Mouse (Mus musculus) forebrain, embryonic 15.5 days (tissue): Measurements from ENCODE around the gene Wdr20rt. TPM values are rescaled to one million over a fixed set of nuclear protein-coding genes. Genes with fewer than 3 reads are reported as not detected.
A peak's percentile ranks its signal among the peaks of the same experiment; 100 is the strongest.
"Not testable (repeated sequence)": the region's sequence is repeated elsewhere in the genome, so short reads cannot be mapped to it uniquely, and the experiment has no call there.

Experiments
- ATAC-seq: fragments of 200-750 bp; cut with Nextera tagmentation; replicated peaks from 2 replicates; pipeline ENCODE4 v1.8.0; 2017; ENCODE audit warnings: mild to moderate bottlenecking, moderate TSS enrichment, moderate library complexity
- H3K27ac ChIP-seq: fragments of 300-500 bp; sonication (generic); replicated peaks from 2 replicates; pipeline ENCODE4 v1.5.1; 2015; ENCODE audit warnings: mild to moderate bottlenecking, inconsistent platforms
- H3K27me3 ChIP-seq: fragments of 300-500 bp; sonication (generic); 2 replicates; pipeline ENCODE4 v1.6.1; 2015; ENCODE audit warnings: inconsistent platforms
- H3K36me3 ChIP-seq: fragments of 300-500 bp; sonication (generic); 2 replicates; pipeline ENCODE4 v1.6.1; 2015; ENCODE audit warnings: mild to moderate bottlenecking, inconsistent platforms
- H3K4me1 ChIP-seq: fragments of 300-500 bp; sonication (generic); 2 replicates; pipeline ENCODE4 v1.6.1; 2015; ENCODE audit warnings: inconsistent platforms
- H3K4me2 ChIP-seq: fragments of 300-500 bp; sonication (generic); replicated peaks from 2 replicates; pipeline ENCODE4 v1.6.1; 2015; ENCODE audit warnings: mild to moderate bottlenecking, inconsistent platforms
- H3K4me3 ChIP-seq: fragments of 300-500 bp; sonication (generic); 2 replicates; pipeline ENCODE4 v1.5.1; 2015; ENCODE audit warnings: mild to moderate bottlenecking, inconsistent platforms
- H3K9ac ChIP-seq: fragments of 300-500 bp; sonication (generic); replicated peaks from 2 replicates; pipeline ENCODE4 v1.6.1; 2015; ENCODE audit warnings: mild to moderate bottlenecking, inconsistent platforms
- H3K9me3 ChIP-seq: fragments of 300-500 bp; sonication (generic); 2 replicates; pipeline ENCODE4 v1.6.1; 2016; ENCODE audit warnings: inconsistent platforms
- WGBS: fragments of 180-500 bp; shearing (Covaris S2); methylation state at CpG from one replicate; pipeline ENCODE4 v1.1.7; 2015; ENCODE audit warnings: mixed read lengths; 5-methylcytosine and 5-hydroxymethylcytosine counted together
- polyA plus RNA-seq: library from polyadenylated mRNA; unstranded; fragments of >200 nt; fragmentation: Nextera tagmentation; extraction: Ambion mirVana; gene quantifications from 2 replicates; pipeline ENCODE4 v1.2.1, GENCODE M21; 2015

Wdr20rt gene
- not detected in 2 replicates for polyA plus RNA-seq

DNA sequence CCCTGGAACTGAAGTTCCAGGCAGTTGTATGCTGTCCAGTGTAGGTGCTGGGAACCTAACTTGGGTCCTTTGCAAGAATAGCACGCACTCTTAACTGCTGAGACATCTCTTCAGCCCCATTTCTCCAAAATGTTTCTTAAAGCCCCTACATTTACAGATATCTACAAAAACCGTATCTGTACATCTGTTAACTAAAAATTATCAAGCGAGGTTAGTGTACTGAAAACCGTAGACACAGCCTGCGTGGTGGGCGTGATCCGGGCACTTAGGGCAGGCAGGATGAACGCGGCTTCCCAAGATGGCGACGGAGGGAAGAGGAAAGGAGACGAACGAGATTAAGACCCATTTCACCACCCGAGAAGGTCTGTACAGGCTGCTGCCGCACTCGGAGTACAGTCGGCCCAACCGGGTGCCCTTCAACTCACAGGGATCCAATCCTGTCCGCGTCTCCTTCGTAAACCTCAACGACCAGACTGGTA, at the start of gene Wdr20rt:
Wdr20rt (plus strand) TSS at position 51 of the 479 bp plus-strand sequence.
- Histone ChIP-seq H3K27me3 (no peaks in the 10 kb centered on the region), H3K9ac (no peak within 1 kb of the TSS), H3K36me3 (no peaks in the 10 kb centered on the region), H3K4me3 (no peak within 1 kb of the TSS), H3K9me3 (no peaks in the 10 kb centered on the region), H3K27ac (no peak within 1 kb of the TSS), H3K4me1 (no peaks in the 10 kb centered on the region), H3K4me2 (no peak within 1 kb of the TSS)
- no peak for ATAC-seq
- WGBS, result 96% methylated on average over 22 of the region's 22 CpGs

DNA sequence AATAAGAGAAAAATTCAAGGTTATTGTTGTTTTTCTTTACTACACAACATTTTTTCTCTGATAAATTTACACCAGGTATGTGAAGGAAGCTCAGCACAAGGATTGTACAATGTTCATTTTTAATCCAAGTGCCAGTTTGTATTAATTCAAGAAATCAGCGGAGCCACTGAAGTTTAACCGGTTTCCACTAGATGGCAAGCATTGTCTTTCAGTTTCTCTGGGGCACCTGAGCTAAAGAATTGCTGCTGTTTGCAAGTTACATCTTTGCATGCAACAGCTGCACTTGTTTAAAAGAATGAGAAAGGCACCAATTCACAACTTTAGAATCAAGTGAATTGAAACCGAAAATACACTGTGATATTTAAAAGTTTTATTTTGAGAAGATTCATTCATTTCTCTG, 38.0 kb upstream of the Wdr20rt start:
- no peaks in the 10 kb centered on the region for H3K27me3 ChIP-seq
- H3K9me3 ChIP-seq, result no peaks in the 10 kb centered on the region
- H3K36me3 ChIP-seq, result no peaks in the 10 kb centered on the region
- no peak overlapping the region for H3K27ac ChIP-seq
- H3K4me1 ChIP-seq, result no peaks in the 10 kb centered on the region
- H3K4me3 ChIP-seq, result no peak overlapping the region
- no peak for ATAC-seq
- 56% methylated on average over 3 of the region's 3 CpGs for WGBS
- no peak overlapping the region for H3K4me2 ChIP-seq
- no peak overlapping the region for H3K9ac ChIP-seq

GRCm38 (mm10) chr12:65189213-65189612, 36.1 kb upstream of the Wdr20rt start:
- Histone ChIP-seq H3K9me3 (no peaks in the 10 kb centered on the region), H3K4me1 (no peaks in the 10 kb centered on the region), H3K4me3 (no peak overlapping the region), H3K27me3 (no peaks in the 10 kb centered on the region), H3K9ac (no peak overlapping the region), H3K4me2 (no peak overlapping the region), H3K27ac (no peak overlapping the region), H3K36me3 (no peaks in the 10 kb centered on the region)
- WGBS, result 85% methylated on average over 2 of the region's 2 CpGs
- ATAC-seq, result no peak

DNA sequence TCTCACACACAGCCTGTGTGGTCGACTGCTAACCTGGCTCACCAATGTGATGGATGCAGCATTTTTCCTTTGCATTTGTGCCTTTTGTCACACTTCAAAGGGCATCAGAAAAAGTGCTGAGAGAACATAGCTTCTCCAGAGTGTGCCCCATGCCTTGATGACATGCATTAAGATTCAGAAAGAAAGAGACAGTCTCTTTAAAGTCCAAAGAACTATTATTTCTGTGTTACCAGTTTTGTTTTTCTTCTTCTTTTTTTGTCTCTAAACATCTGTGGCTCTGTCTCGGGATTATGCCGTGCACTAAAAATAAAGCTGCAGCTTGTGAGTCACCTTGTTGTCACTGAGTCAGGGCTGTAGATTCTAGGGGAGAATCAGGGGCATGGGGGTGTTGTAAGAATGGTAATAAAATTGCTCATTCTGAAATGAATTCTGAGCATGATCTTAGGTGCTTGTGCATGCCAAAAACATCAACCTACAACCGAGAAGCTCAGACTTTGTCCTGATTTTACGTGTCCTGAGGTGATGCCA, 31.2 kb upstream of the Wdr20rt start:
- Histone ChIP-seq H3K4me1 (no peaks in the 10 kb centered on the region), H3K9ac (no peak overlapping the region), H3K36me3 (no peaks in the 10 kb centered on the region), H3K9me3 (no peaks in the 10 kb centered on the region), H3K4me2 (no peak overlapping the region), H3K27ac (no peak overlapping the region), H3K27me3 (no peaks in the 10 kb centered on the region), H3K4me3 (no peak overlapping the region)
- WGBS, result 69% methylated on average over 5 of the region's 5 CpGs
- ATAC-seq, result no peak

- ATAC-seq, result no peak
- WGBS, result 93% methylated on average over 2 of the region's 2 CpGs
- Histone ChIP-seq H3K9me3 (no peaks in the 10 kb centered on the region), H3K27ac (no peak overlapping the region), H3K27me3 (no peaks in the 10 kb centered on the region), H3K36me3 (no peaks in the 10 kb centered on the region), H3K4me1 (no peaks in the 10 kb centered on the region), H3K4me2 (no peak overlapping the region), H3K4me3 (no peak overlapping the region), H3K9ac (no peak overlapping the region)
Measured at GRCm38 (mm10) chr12:65201812-65202211, 23.5 kb upstream of the Wdr20rt start.

DNA sequence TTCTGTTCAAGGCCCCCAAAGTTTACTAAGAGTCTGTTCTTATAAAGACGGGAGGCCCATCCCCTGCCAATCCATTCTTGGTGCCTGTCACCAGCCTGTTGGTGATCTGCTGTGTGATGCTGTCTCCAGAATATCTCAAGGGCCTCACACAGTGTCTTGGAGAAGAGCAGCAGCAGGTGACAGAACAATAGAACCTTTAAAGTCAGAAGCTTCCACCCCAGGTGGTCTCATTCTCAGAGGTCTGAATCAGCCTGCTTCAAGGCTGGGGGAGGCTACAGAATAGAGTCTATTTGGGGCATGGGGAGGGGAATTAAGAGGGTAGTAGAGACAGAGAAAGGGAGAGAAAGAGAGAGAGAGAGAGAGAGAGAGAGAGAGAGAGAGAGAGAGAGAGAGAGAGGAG, 18.9 kb upstream of the Wdr20rt start:
- ATAC-seq, result no peak
- 39% methylated on average over 1 of the region's 1 CpGs for WGBS
- Histone ChIP-seq H3K9ac (no peak overlapping the region), H3K36me3 (no peaks in the 10 kb centered on the region), H3K4me3 (no peak overlapping the region), H3K27ac (no peak overlapping the region), H3K9me3 (no peaks in the 10 kb centered on the region), H3K4me2 (no peak overlapping the region), H3K27me3 (no peaks in the 10 kb centered on the region), H3K4me1 (no peaks in the 10 kb centered on the region)

- no peaks in the 10 kb centered on the region for H3K27me3 ChIP-seq
- no peaks in the 10 kb centered on the region for H3K9me3 ChIP-seq
- no peak overlapping the region for H3K4me3 ChIP-seq
- no peaks in the 10 kb centered on the region for H3K36me3 ChIP-seq
- whole genome bisulfite sequencing, result 19% methylated on average over 6 of the region's 6 CpGs
- ATAC-seq, result peak; percentile 96
- no peak overlapping the region for H3K4me2 ChIP-seq
- H3K27ac ChIP-seq, result peak overlapping the region; percentile 35; the same call in 1 of the 2 replicates
- peaks cover 15% of the 10 kb centered on the region for H3K4me1 ChIP-seq
- H3K9ac ChIP-seq, result no peak overlapping the region
Measured at GRCm38 (mm10) chr12:65216404-65216840, 8.9 kb upstream of the Wdr20rt start.

DNA sequence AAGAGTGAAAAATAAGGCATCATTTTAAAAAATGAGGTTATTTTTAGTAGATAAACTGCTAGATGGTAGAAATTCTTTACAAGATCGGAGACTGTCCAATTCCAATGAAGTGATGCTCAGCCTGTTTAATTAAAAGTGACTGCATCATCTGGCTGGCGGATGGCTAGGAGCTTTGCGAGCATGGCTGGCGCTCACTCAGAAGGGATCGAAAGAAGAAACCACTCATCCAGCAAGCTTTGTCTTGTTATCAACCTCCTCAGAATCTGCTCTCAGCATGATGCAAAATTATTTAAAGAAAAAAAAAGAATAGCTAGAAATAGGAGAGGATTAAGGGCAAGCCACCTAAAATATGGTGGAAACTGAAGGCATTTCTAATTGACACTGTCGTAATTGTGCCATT, 3.3 kb downstream of the Wdr20rt start:
- Histone ChIP-seq H3K4me3 (no peak overlapping the region), H3K27me3 (no peaks in the 10 kb centered on the region), H3K4me2 (no peak overlapping the region), H3K27ac (no peak overlapping the region), H3K36me3 (no peaks in the 10 kb centered on the region), H3K4me1 (no peaks in the 10 kb centered on the region), H3K9me3 (no peaks in the 10 kb centered on the region), H3K9ac (no peak overlapping the region)
- ATAC-seq, result no peak
- 62% methylated on average over 6 of the region's 6 CpGs for WGBS

GRCm38 (mm10) chr12:65229041-65229440, 3.7 kb downstream of the Wdr20rt start:
- H3K36me3 ChIP-seq, result no peaks in the 10 kb centered on the region
- ATAC-seq, result 0 out of 2 replicates have a peak, but pooled peaks have one; percentile 51
- no peak overlapping the region for H3K27ac ChIP-seq
- no peaks in the 10 kb centered on the region for H3K4me1 ChIP-seq
- no peak overlapping the region for H3K4me2 ChIP-seq
- H3K9ac ChIP-seq, result no peak overlapping the region
- no peaks in the 10 kb centered on the region for H3K9me3 ChIP-seq
- no peaks in the 10 kb centered on the region for H3K27me3 ChIP-seq
- no peak overlapping the region for H3K4me3 ChIP-seq

- WGBS, result 97% methylated on average over 2 of the region's 2 CpGs
- not testable (repeated sequence) for H3K36me3 ChIP-seq, H3K4me2 ChIP-seq, H3K9me3 ChIP-seq, ATAC-seq, H3K4me1 ChIP-seq, H3K27me3 ChIP-seq, H3K9ac ChIP-seq, H3K27ac ChIP-seq, H3K4me3 ChIP-seq
Measured at GRCm38 (mm10) chr12:65232801-65233200, 7.5 kb downstream of the Wdr20rt start.

DNA sequence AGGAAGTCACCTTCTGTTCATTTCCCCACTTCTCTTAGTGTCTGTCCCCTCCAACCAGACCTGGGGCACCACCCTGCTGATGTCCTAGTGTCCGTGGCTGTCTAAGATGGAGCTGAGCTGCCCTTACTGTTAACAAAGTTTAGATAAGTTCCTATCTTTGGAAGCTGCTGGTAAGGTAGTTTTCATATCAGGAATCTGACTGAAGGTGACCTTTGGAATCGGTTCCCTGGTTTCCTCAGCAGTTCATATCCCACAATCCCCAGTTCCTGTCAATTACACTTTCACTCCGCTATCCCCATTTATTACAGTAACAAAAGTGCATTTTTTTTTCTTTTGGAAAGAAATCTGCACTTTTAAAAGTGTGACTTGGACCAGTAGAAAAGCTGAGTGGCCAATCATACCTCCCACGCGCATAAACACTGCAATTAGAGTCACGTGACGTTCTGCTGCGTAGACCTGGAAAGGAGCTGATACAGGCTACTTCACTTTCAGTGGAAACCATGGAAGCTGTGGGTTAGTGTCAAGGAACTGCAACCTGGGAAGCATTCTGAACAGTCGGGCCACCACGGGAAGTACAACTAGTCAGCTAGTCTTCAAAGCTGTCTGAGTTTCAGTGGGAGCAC, 24.9 kb downstream of the Wdr20rt start:
- no peak overlapping the region for H3K4me3 ChIP-seq
- H3K9ac ChIP-seq, result no peak overlapping the region
- H3K27ac ChIP-seq, result no peak overlapping the region
- no peaks in the 10 kb centered on the region for H3K4me1 ChIP-seq
- no peaks in the 10 kb centered on the region for H3K9me3 ChIP-seq
- ATAC-seq, result no peak
- no peaks in the 10 kb centered on the region for H3K27me3 ChIP-seq
- H3K36me3 ChIP-seq, result no peaks in the 10 kb centered on the region
- WGBS, result 93% methylated on average over 10 of the region's 10 CpGs
- H3K4me2 ChIP-seq, result no peak overlapping the region

- Histone ChIP-seq H3K4me1 (peaks cover 9% of the 10 kb centered on the region), H3K36me3 (no peaks in the 10 kb centered on the region), H3K4me3 (no peak overlapping the region), H3K9me3 (no peaks in the 10 kb centered on the region), H3K27me3 (no peaks in the 10 kb centered on the region), H3K4me2 (no peak overlapping the region), H3K27ac (no peak overlapping the region), H3K9ac (no peak overlapping the region)
- ATAC-seq, result no peak
Measured at GRCm38 (mm10) chr12:65256887-65257286, 31.6 kb downstream of the Wdr20rt start.
